Mouse (Mus musculus): ENCODE results near the gene Arel1.

Gene Arel1

DNA sequence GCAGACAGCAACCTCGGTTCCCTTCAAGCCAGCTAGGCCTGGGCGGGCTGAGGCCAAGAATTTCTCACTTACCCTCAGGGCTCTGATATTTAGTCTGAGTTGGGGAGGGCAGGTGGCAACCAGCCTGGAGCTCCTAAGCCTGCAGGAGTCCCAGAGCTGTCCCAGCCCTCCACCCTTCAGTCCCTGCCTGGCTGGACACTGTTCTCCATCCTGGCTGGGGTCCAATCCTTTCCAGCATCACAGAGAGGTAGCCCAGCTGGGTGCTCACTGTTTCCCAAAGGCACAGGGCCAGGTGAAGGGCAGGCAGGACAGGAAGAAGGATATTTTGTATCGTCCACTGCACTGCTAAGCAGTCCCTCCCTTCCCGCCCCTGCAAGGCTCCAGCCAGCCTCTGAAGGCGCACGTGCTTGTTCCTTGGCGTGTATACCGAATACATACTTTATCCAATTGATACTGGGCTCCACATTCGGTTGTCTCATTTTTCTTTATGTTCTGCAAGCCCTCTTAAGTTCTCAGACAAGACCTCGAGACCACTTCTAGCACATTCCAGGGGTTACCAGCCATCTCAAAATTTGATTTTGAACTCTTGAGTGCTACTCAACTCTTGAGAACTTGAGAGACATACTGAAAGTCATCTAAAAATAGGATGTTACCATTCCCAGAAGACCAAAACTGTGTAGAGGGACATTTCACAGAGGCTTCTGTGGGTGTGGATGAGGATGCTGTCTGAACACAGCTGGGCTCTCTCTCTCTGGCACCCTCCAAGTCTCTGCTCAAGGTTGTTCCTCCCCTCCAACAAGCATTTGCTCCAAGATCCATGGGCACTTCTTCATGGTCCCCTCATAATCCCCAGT, 62.8 kb downstream of the Arel1 start:
- no peak for DNase-seq (ENCODE audit: extremely low spot score, low read depth, low spot score)

DNA sequence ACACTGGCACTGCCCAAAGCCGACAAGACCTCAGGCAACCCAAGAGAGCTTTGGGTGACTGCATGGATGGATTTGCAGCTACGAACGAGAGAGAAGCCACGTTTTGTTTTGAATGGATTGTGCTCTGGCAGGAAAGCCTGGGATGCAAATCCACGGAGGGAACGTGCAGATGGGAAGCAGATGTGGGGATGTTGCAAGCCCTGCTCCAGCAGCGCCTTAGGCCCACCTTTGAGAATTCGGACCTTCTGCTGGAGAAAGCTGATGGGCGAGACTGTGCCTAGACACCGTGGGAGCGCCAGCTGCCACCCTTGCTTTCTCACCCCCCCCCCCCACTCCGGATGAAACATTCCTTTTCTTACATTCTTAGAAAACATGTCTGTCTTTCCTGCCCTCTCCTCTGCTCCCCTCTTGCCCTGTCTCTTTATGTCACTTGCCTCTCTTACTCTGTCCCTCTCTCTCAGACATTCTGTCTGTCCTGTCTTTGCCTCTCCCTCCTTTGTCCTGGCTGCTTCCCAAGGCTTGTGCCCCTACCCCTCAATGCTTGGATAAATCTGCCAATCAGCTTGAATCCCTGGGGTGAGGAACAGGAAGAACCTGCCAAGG, 63.6 kb downstream of the Arel1 start:
- DNase-seq (ENCODE audit: extremely low spot score, low read depth, low spot score), result no peak

DNA sequence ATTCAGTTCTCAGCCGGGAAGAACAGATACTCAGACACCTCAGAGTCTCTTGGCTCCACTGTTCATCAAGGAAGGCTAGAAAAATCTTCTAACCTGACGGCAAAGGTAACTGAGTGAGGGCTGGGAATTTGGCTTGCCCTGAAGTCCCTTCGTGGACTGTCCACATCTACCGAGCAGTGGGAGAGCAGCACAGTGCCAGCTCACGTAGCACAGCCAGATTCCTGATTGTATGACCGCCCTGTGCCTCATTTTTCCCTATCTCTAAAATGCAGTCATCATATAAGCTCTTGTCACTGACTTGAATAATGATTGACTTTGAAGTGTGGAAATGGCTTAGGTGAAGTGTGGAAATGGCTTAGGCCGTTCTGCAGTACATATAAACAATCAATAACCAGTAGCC, 66.3 kb downstream of the Arel1 start:
- DNase-seq (ENCODE audit: extremely low spot score, low read depth, low spot score), result no peak

DNA sequence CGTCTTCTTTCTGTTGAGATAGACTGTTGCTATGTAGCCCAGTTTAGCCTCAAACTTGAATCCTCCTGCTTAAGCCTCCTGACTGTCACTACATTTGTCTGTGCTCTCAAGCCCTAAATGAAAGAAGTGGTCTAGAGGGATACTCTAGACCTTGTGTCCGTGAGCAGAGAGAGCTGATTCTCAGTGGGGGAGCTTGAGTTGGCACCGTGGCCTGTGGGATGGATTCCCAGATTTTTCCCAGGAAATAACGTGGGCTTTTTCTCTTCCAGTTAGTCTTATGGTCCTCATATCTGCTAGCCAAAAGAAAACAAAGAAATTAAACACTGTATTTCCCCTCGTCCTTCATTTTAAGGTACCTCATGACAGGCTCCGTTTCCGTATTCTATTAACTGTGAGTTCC, 70.4 kb downstream of the Arel1 start:
- DNase-seq (ENCODE audit: extremely low spot score, low read depth, low spot score), result no peak

DNA sequence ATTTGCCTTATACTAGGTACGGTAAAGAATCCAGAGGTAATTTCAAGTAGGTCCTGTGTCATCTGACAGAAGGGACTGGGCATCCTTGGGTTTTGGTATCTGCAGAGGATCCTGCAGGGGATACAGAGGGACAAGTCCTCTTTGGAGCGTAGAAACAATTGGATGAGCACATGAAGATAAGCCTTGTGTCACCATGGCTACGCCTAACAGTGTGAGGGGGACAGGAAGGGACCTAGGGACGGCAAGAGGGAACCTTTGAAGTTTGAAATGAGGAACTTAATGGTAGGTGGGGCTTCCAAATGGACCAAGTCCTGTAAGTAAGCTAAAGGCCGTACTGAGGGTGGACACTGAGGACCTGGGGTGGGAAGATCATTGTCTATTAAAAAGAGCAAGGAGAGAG, 73.4 kb downstream of the Arel1 start:
- no peak for DNase-seq (ENCODE audit: extremely low spot score, low read depth, low spot score)

DNA sequence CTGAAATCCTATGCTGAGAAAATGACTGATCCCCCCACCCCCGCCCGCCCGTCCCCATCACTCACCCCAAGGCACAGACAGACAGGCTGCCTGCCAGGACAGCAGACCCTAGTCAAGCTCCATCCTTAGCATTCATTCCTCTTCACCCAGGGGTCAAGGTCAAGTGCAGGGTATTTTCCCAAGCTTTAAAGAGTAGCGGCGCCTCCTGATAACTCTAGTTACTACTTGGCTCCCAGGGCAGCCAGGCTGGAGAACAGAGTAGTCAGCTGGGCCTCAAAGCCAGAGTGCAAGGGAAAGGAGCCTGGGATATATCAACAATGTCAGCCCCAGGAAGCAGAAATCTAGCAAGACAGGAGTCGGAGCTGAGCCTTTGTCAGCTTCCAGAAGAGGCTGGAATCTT, 74.5 kb downstream of the Arel1 start:
- DNase-seq (ENCODE audit: extremely low spot score, low read depth, low spot score), result no peak

DNA sequence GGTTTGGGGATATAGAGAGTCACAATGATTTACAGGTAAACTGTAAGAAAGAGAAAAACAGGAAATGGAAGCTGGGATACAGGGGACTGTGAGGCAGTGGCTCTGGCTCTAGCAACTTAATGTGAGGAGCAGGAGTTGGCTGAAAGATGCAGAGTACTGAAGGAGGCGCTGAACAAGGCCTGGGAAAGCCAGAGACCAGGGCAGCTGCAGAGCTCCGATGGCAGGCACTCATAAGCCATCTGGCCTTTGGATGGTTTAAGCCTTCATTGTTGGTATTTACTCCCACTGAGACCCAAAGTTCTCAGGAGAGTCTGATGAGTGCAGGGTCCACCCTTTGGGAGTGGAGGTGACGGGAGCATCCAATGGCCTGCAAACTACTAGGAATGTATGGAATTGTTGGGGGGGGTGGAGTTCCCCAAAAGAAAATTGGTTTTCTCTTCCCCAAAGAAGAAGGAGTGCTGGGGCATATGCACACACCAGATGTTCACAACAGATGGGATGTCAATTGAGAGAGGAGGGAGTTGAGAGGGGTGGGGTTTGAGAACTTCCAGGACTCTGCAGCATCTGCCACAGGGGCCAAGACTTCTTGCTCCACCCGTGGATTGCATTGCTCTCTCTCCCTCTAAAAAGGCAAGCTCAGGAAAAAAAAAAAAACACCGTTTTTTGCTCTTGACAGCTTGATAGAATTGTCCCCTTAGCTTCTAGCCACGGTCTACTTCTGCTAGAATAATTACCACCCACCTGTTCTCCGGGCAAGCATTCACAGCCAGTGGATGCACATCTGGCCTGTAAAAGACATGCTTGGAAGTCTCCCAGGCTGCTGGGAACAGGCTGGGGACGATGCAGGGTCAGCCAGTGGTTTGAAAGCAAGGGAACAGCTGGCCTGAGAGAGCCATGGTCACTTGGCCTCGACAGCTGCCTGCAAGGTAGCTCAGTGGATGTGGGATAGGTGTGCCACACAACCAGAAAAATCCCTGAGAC, 76.8 kb downstream of the Arel1 start:
- DNase-seq (ENCODE audit: extremely low spot score, low read depth, low spot score), result no peak

DNA sequence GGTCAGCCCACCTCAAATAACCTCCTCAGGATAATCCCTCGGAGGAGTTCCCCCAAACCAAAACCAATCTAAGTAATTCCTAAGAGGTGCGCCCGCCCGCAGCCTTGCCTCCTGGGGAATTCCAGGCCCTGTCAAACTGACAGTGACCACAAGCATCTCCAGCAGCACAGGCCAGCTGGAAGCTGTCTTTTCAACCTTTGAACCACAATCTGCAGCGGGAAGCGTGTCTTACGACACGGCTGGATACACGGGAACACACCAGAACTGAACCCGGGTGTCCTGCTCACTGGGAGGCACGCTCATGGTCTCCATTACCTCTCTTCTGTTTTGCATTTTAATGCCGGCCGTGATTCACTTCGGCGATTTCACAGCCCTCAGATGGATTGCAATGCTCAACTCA, 80.4 kb downstream of the Arel1 start:
- no peak for DNase-seq (ENCODE audit: extremely low spot score, low read depth, low spot score)

DNA sequence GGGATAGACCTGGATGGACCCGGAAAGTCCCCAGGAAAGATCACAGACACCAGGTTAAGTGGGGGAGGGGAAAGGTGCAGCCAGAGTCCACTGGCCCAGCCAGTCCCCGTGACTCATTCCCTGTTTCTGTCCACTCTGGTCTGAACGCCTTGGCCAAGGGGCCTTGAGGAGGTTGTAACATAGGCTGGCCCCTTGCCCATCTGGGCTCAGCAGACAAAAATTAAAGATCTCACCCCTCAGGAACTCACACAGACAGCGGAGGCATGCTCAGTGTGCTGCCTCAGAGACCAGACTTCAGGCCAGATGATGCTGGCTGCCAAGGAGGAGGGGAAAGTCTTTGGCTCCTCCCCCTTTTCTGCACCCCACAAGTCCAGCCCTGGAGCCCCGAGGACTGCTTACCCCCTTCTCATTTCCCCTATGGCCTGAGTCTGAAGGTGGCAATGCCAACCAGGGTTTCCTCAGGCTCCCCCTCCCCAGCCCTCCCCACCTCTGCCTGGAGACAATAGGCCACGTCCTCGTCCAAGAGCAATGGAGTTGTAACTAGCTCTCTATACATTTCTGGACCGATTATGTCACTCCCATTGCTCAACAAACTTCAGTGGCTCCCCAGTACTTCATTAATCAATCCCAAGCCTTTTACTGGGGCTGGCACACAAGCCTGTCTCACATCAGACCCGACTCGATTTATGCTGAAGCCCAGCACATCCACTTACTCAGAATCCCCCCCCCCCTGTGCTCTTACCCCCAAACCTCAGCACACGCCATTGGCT, 85.4 kb downstream of the Arel1 start:
- no peak for DNase-seq (ENCODE audit: extremely low spot score, low read depth, low spot score)

DNA sequence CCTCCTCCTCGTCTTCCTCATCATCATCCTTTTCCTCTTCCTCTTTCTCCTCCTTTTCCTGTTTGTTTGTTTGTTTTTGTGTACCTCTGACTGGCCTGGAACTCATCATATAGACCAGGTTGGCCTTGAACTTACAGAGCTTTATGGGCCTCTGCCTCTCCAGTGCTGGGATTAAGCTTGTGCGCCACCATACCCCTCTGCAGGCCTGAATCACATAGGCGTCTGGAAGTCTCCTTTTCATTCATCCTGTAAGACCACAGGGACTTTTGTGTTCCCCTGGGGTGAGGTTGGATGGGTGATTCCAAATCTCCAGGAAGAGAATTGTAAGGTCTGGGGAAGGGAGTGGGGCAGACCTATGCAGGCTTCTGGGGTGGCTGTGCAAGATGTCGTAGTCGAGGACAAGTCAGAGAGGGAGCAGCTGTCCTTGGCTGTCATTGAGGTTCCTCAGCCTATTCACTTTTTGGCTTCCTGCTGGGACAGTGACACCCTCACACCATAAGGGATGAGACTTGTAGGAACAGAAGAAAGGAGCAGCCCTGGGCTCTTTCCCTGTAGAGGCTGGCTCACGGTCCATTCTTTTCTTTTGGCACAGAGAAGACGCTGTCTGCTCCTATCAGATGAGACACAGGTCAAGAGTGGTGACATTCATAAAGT, 86.2 kb downstream of the Arel1 start:
- no peak for DNase-seq (ENCODE audit: extremely low spot score, low read depth, low spot score)

DNA sequence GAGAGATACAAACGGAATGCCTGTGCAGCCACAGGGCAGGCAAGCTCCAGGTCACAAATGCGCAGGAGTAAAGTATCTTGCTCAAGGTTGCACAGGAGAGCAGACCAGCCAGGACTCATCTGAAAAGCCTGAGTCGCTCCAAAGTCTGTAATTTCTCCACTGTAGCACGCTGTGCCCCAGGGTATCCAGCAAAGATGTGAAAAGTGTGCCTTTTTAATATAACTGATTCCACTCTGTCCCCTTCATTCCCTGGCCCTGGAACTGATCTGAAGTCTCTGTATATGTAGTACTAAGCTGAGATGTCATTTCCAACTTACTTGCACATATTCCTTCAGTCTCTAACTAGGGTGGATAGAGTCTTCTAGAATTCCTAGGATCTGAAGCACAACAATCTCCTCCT, 87.9 kb downstream of the Arel1 start:
- no peak for DNase-seq (ENCODE audit: extremely low spot score, low read depth, low spot score)

DNA sequence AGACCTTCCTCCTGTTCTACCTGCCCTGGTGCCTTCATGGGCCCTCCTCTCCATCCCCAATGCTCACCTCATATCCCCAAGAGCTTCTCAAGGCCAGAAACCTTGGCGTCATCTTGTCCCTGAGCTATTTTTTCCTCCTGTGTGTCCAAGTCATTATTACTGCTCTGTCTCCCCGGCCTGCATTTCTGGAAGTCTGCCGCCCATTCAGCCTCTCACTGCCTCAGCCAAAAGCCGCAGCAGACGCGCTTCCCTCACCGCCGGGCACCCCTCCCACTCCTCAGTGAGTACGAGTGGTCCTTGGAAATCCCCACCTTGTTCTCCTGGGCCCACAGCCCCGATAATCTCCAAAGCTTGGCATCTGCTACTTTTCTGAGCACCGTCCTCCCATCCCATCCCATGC, 90.6 kb downstream of the Arel1 start:
- DNase-seq (ENCODE audit: extremely low spot score, low read depth, low spot score), result no peak

DNA sequence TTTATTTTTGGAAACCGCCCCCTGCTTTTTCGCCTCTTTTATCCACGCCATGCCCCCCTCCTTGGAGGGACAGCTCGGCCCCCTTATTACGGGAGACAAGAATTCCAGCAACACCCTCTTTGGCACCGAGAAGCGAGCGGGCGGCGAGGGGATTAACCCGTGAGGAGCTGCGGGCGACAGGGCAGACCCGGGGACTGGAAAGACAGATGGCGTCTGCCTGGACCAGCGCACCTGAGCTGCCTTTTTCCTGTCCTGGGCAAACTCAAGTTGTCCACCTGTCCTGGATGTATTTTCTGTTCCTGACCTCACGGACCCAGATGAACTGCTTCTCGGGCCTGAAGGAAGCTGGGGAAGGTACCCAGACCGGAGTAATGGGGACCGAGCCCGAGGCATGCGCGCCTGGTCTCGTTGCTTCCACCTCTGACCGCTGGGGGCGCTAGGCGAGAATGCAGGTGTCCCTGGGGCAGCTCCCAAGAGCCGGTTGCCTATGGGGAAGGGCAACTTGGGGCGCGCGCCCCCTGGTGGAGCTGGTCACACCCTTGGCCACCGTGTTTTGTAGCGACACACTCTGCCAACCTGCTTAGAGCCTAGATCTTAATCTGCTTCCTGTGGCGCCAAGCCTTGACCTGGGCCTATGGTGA, 94.1 kb downstream of the Arel1 start, which contains the start of gene Ltbp2:
Gene Ltbp2 (minus strand): TSS at position 52 of the 641 bp plus-strand sequence.
- DNase-seq (ENCODE audit: extremely low spot score, low read depth, low spot score), result no peak

DNA sequence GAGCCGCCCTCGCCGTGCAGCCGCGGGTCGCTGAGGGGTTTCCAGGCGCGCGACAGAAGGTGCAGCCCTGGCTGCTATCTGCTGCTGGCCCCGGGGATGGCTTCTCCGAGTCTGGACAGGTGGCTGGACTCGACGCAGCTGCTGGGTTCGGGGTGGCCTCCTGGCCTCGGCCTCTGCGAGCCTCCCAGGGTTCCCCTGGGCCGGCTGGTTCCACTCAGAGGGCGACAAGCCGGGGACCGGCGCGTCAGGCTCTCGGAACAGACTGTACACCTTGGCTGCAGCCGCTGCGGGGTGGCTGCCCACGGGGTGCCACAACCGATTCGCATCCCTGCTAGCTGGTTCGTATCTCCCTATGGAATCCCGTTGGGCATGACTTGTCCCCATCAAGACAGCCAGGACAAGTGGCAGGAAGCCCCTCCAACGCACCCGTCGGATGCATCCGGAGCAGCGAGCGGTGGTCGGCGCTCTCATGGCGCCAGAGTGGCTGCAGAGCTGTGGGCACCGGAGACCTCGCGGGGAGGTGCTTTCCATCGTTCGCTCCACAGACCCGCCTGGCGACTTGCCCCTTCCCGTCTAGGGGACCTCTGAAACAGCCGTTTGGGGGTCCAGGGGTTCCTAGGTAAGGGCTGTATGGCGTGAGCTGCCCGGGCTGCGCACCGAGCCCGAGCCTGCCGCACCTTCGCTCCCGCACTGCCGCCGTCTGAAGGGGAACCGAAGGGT, 94.8 kb downstream of the Arel1 start:
- no peak for DNase-seq (ENCODE audit: extremely low spot score, low read depth, low spot score)

DNA sequence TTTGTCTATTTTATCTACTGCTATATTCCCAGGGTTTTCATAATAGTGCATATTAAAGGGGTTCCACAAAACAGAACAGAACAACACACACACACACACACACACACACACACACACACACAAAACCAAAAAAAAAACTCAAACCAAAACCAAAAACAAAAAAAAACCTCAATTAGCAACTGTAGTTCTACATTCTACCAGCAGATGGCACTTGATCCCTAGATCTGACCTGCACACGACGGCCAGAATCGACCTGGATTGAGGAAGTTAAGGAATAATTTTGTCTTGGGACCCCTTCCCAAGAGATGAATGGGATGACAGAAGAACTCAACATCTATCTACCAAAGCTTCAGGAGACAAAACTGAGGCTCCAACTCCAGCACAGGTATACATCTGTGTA, 97.3 kb downstream of the Arel1 start:
- DNase-seq (ENCODE audit: extremely low spot score, low read depth, low spot score), result peak; percentile 57

DNA sequence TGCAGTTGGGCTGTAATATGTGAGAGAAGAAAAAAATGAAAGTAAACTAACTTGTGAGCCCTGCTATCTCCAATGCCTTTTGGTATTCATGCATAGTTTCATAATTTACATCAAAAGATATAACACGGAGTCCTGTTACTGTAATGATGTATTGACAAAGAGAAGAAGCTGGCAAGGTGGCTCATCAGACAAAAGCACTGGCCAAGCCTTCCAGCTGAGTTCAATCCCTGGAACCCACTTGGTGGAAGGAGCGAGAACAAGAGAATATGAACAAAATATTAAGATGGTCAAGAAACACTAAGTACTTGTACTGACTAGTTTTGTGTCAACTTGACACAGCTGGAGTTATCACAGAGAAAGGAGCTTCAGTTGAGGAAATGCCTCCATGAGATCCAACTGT, 98.4 kb downstream of the Arel1 start:
- DNase-seq (ENCODE audit: extremely low spot score, low read depth, low spot score), result no peak

Data from hindlimb bud, embryonic 11.5 days (tissue).